Mouse (Mus musculus) heart, embryonic 15.5 days (tissue): ENCODE measurements at regions not wholly inside any gene's neighbourhood (a gene's known extent, or its start where the extent isn't known, plus 50 kb on each side); places are given as distances from the start of the nearest gene placed in this dataset. TPM values are rescaled to one million over a fixed set of nuclear protein-coding genes. Genes with fewer than 3 reads are reported as not detected.

Experiments
- ATAC-seq: fragments of 200-750 bp; cut with Nextera tagmentation; replicated peaks from 2 replicates; pipeline ENCODE4 v1.8.0; 2017; ENCODE audit warnings: low read depth, moderate TSS enrichment; ENCODE audit not compliant: insufficient number of reproducible peaks, insufficient read depth, low FRiP score
- H3K27ac ChIP-seq: fragments of 300-500 bp; sonication (generic); 2 replicates; pipeline ENCODE4 v1.5.1; 2015; ENCODE audit warnings: mild to moderate bottlenecking, inconsistent platforms
- H3K27me3 ChIP-seq: fragments of 300-500 bp; sonication (generic); 2 replicates; pipeline ENCODE4 v1.6.1; 2015; ENCODE audit warnings: inconsistent platforms
- H3K36me3 ChIP-seq: fragments of 300-500 bp; sonication (generic); 2 replicates; pipeline ENCODE4 v1.6.1; 2015; ENCODE audit warnings: mild to moderate bottlenecking, inconsistent platforms
- H3K4me1 ChIP-seq: fragments of 300-500 bp; sonication (generic); replicated peaks from 2 replicates; pipeline ENCODE4 v1.6.1; 2015; ENCODE audit warnings: inconsistent platforms
- H3K4me2 ChIP-seq: fragments of 300-500 bp; sonication (generic); 2 replicates; pipeline ENCODE4 v1.6.1; 2015; ENCODE audit warnings: inconsistent platforms, mild to moderate bottlenecking, moderate library complexity
- H3K4me3 ChIP-seq: fragments of 300-500 bp; sonication (generic); 2 replicates; pipeline ENCODE4 v1.5.1; 2015; ENCODE audit warnings: mild to moderate bottlenecking, inconsistent platforms
- H3K9ac ChIP-seq: fragments of 300-500 bp; sonication (generic); 2 replicates; pipeline ENCODE4 v1.6.1; 2015; ENCODE audit warnings: mild to moderate bottlenecking, inconsistent platforms
- H3K9me3 ChIP-seq: fragments of 300-500 bp; sonication (generic); replicated peaks from 2 replicates; pipeline ENCODE4 v1.6.1; 2016; ENCODE audit warnings: inconsistent platforms
- WGBS: fragments of 180-500 bp; shearing (Covaris S2); methylation state at CpG from one replicate; pipeline ENCODE4 v1.1.7; 2015; ENCODE audit warnings: mixed read lengths; 5-methylcytosine and 5-hydroxymethylcytosine counted together
- microRNA-seq: library from miRNA; unstranded; fragments of <30 nt; microRNA quantifications from one replicate; pipeline ENCODE4, GENCODE M21; 2016

- no peaks in the 10 kb centered on the region; the same call in 1 of the 2 replicates for H3K4me1 ChIP-seq
- no peak overlapping the region for H3K9ac ChIP-seq
- no peaks in the 10 kb centered on the region for H3K27me3 ChIP-seq
- no peak for ATAC-seq
- no peak overlapping the region for H3K4me2 ChIP-seq
- no peaks in the 10 kb centered on the region for H3K36me3 ChIP-seq
- no peaks in the 10 kb centered on the region for H3K9me3 ChIP-seq
- 72% methylated on average over 5 of the region's 5 CpGs for WGBS
- H3K4me3 ChIP-seq = no peak overlapping the region
- no peak overlapping the region for H3K27ac ChIP-seq
Measured at GRCm38 (mm10) chr8:107890922-107891321, 51.5 kb upstream of the Zfhx3 start.

Small RNA genes in the stretch of these regions (microRNA-seq; reads per million reads assigned to microRNA genes)
- gene Gm22825 = not detected
- not detected for gene Gm23646
